Mouse (Mus musculus) thymus, postnatal 0 days (tissue): Measurements from ENCODE around the gene Vdr. TPM values are rescaled to one million over a fixed set of nuclear protein-coding genes. Genes with fewer than 3 reads are reported as not detected.

Source experiments
- DNase-seq: peaks from one replicate; pipeline ENCODE4 v3.0.0-alpha.2; 2015; ENCODE audit warnings: low spot score
- polyA plus RNA-seq: library from polyadenylated mRNA; unstranded; fragments of >200 nt; fragmentation: Nextera tagmentation; extraction: Ambion mirVana; gene quantifications from 2 replicates; pipeline ENCODE4 v1.2.1, GENCODE M21; 2015

Vdr gene
- 2.2 and 2.5 TPM in 2 replicates for polyA plus RNA-seq

- no peak for DNase-seq
Measured at GRCm38 (mm10) chr15:97910530-97910929, at the start of gene Vdr. TSS of gene Vdr (minus strand) at chr15:97910630.

- no peak for DNase-seq
Measured at GRCm38 (mm10) chr15:97956416-97956815, 46.0 kb upstream of the Vdr start.

GRCm38 (mm10) chr15:97955742-97956141, 45.3 kb upstream of the Vdr start:
- no peak for DNase-seq

GRCm38 (mm10) chr15:97955286-97955685, 44.9 kb upstream of the Vdr start:
- DNase-seq, result no peak

GRCm38 (mm10) chr15:97954671-97955070, 44.2 kb upstream of the Vdr start:
- DNase-seq, result no peak

- no peak for DNase-seq
Measured at GRCm38 (mm10) chr15:97952889-97953189, 42.4 kb upstream of the Vdr start.

- DNase-seq, result peak; percentile 75
Measured at GRCm38 (mm10) chr15:97952137-97952888, 41.9 kb upstream of the Vdr start.

GRCm38 (mm10) chr15:97950240-97950639, 39.8 kb upstream of the Vdr start:
- no peak for DNase-seq

GRCm38 (mm10) chr15:97949706-97950105, 39.3 kb upstream of the Vdr start:
- no peak for DNase-seq

GRCm38 (mm10) chr15:97948720-97949119, 38.3 kb upstream of the Vdr start:
- no peak for DNase-seq

GRCm38 (mm10) chr15:97945656-97946315, 35.4 kb upstream of the Vdr start:
- no peak for DNase-seq

- no peak for DNase-seq
Measured at GRCm38 (mm10) chr15:97944919-97945574, 34.6 kb upstream of the Vdr start.

GRCm38 (mm10) chr15:97943356-97943755, 32.9 kb upstream of the Vdr start:
- DNase-seq, result no peak

- DNase-seq, result no peak
Measured at GRCm38 (mm10) chr15:97942538-97942937, 32.1 kb upstream of the Vdr start.

GRCm38 (mm10) chr15:97941306-97941705, 30.9 kb upstream of the Vdr start:
- no peak for DNase-seq

GRCm38 (mm10) chr15:97940088-97940487, 29.7 kb upstream of the Vdr start:
- DNase-seq, result no peak

GRCm38 (mm10) chr15:97938580-97938979, 28.1 kb upstream of the Vdr start:
- DNase-seq, result no peak

GRCm38 (mm10) chr15:97932441-97932840, 22.0 kb upstream of the Vdr start:
- no peak for DNase-seq

GRCm38 (mm10) chr15:97929259-97929824, 18.9 kb upstream of the Vdr start:
- no peak for DNase-seq

- no peak for DNase-seq
Measured at GRCm38 (mm10) chr15:97927821-97928220, 17.4 kb upstream of the Vdr start.

- no peak for DNase-seq
Measured at GRCm38 (mm10) chr15:97927018-97927417, 16.6 kb upstream of the Vdr start.

GRCm38 (mm10) chr15:97922421-97922820, 12.0 kb upstream of the Vdr start:
- DNase-seq, result no peak
